Mouse (Mus musculus) intestine, embryonic 16.5 days (tissue): Measurements from ENCODE around the gene Tfdp2. TPM values are rescaled to one million over a fixed set of nuclear protein-coding genes. Genes with fewer than 3 reads are reported as not detected.

Experiments
- ATAC-seq: fragments of 200-750 bp; cut with Nextera tagmentation; 2 replicates; pipeline ENCODE4 v1.8.0; 2017; ENCODE audit warnings: moderate TSS enrichment, moderate library complexity
- H3K27ac ChIP-seq: fragments of 300-500 bp; sonication (generic); 2 replicates; pipeline ENCODE4 v1.5.1; 2014; ENCODE audit warnings: mild to moderate bottlenecking, low read length
- H3K27me3 ChIP-seq: fragments of 300-500 bp; sonication (generic); replicated peaks from 2 replicates; pipeline ENCODE4 v1.6.1; 2014; ENCODE audit warnings: low read length, control low read depth, mixed read lengths; ENCODE audit not compliant: control insufficient read depth, insufficient read depth
- H3K36me3 ChIP-seq: fragments of 300-500 bp; sonication (generic); 2 replicates; pipeline ENCODE4 v1.6.1; 2014; ENCODE audit warnings: low read length, control low read depth; ENCODE audit not compliant: control insufficient read depth, insufficient read depth
- H3K4me1 ChIP-seq: fragments of 300-500 bp; sonication (generic); 2 replicates; pipeline ENCODE4 v1.6.1; 2014; ENCODE audit warnings: low read length, control low read depth, mixed read lengths; ENCODE audit not compliant: control insufficient read depth, insufficient read depth
- H3K4me2 ChIP-seq: fragments of 300-500 bp; sonication (generic); 2 replicates; pipeline ENCODE4 v1.6.1; 2014; ENCODE audit warnings: low read depth, low read length, control low read depth
- H3K4me3 ChIP-seq: fragments of 300-500 bp; sonication (generic); 2 replicates; pipeline ENCODE4 v1.5.1; 2014; ENCODE audit warnings: mild to moderate bottlenecking, low read length
- H3K9ac ChIP-seq: fragments of 300-500 bp; sonication (generic); 2 replicates; pipeline ENCODE4 v1.6.1; 2014; ENCODE audit warnings: low read depth, low read length
- H3K9me3 ChIP-seq: fragments of 300-500 bp; sonication (generic); 2 replicates; pipeline ENCODE4 v1.6.1; 2016; ENCODE audit warnings: low read length, control low read depth; ENCODE audit not compliant: control insufficient read depth
- WGBS: fragments of 180-500 bp; shearing (Covaris S2); extraction: QIAGEN DNeasy Blood & Tissue Kit; methylation state at CpG from one replicate; pipeline ENCODE4 v1.1.7; 2014; 5-methylcytosine and 5-hydroxymethylcytosine counted together
- polyA plus RNA-seq: library from polyadenylated mRNA; unstranded; fragments of >200 nt; fragmentation: Nextera tagmentation; extraction: Ambion mirVana; gene quantifications from 2 replicates; pipeline ENCODE4 v1.2.1, GENCODE M21; 2015

Gene Tfdp2
- polyA plus RNA-seq, 1 experiment from 2014 or later, result 28.2 TPM

DNA sequence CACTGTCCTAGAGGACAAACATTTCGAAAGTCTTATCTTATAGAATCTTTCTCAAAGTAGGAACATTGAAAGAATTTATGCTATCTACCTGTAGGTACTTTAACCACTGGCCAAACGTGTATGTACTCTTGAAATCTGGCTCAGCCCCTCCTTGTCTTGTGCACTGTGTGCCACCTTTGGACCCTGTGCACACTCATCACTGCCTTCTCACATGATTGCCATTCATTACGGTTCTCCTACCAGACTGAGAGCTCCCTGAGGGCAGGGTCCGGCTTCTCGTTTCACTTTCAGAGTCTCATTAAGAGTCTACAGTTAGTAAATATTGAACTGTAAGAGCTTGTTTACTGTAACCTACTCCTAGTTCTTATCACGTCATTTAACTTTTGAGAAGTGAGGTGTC, 47.8 kb downstream of the Tfdp2 start:
- H3K9ac ChIP-seq, result no peak overlapping the region
- no peaks in the 10 kb centered on the region for H3K9me3 ChIP-seq
- 63% methylated on average over 6 of the region's 6 CpGs for WGBS
- H3K36me3 ChIP-seq, result no peaks in the 10 kb centered on the region
- ATAC-seq, result peak; percentile 95
- H3K4me3 ChIP-seq, result no peak overlapping the region
- no peaks in the 10 kb centered on the region for H3K4me1 ChIP-seq
- no peak overlapping the region for H3K4me2 ChIP-seq
- H3K27ac ChIP-seq, result no peak overlapping the region
- no peaks in the 10 kb centered on the region for H3K27me3 ChIP-seq

GRCm38 (mm10) chr9:96254812-96255211, 58.7 kb downstream of the Tfdp2 start:
- Histone ChIP-seq H3K4me1 (no peaks in the 10 kb centered on the region), H3K4me3 (no peak overlapping the region), H3K9me3 (no peaks in the 10 kb centered on the region), H3K4me2 (no peak overlapping the region), H3K36me3 (no peaks in the 10 kb centered on the region), H3K9ac (no peak overlapping the region), H3K27ac (no peak overlapping the region), H3K27me3 (no peaks in the 10 kb centered on the region)
- WGBS, result 87% methylated on average over 2 of the region's 2 CpGs
- no peak for ATAC-seq

- WGBS, result 21% methylated on average over 6 of the region's 6 CpGs
- Histone ChIP-seq H3K36me3 (no peaks in the 10 kb centered on the region), H3K4me2 (no peak overlapping the region), H3K4me1 (no peaks in the 10 kb centered on the region), H3K9ac (no peak overlapping the region), H3K27me3 (no peaks in the 10 kb centered on the region), H3K4me3 (no peak overlapping the region), H3K9me3 (no peaks in the 10 kb centered on the region), H3K27ac (no peak overlapping the region)
- peak; percentile 83 for ATAC-seq
Observed at GRCm38 (mm10) chr9:96258478-96258877, 62.4 kb downstream of the Tfdp2 start.

DNA sequence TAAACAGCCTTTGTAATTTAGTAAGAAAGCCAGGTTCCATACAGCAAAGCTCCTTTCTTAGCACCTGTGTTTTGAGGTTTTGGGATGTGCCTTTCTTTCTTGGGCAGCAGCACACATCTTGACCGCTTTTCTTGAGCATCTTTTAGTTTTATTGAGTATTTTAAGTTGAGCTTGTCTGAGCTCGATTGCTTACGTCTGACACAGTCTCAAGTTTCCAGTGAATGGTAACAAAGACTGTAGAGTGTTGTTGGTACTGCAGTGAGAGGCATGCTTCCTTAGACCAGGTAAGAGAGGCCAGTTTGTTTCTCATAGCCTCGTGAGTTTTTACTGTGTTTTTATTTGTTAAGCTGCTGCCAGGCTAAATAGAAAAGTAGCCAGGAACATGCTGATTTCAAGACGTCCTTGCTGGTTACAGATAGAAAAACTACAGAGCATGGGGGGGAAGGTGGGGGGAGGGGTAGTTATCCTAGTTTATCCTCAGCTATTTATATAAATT, 63.0 kb downstream of the Tfdp2 start:
- peak overlapping the region; percentile 47 for H3K4me2 ChIP-seq
- H3K9ac ChIP-seq, result 0 out of 2 replicates have a peak overlapping the region, but pooled peaks have one; percentile 21
- no peaks in the 10 kb centered on the region for H3K36me3 ChIP-seq
- no peaks in the 10 kb centered on the region for H3K4me1 ChIP-seq
- peak; percentile 56; the same call in 1 of the 2 replicates for ATAC-seq
- H3K9me3 ChIP-seq, result no peaks in the 10 kb centered on the region
- H3K27ac ChIP-seq, result no peak overlapping the region
- H3K4me3 ChIP-seq, result peak overlapping the region; percentile 44
- no peaks in the 10 kb centered on the region for H3K27me3 ChIP-seq
- 13% methylated on average over 5 of the region's 5 CpGs for WGBS

DNA sequence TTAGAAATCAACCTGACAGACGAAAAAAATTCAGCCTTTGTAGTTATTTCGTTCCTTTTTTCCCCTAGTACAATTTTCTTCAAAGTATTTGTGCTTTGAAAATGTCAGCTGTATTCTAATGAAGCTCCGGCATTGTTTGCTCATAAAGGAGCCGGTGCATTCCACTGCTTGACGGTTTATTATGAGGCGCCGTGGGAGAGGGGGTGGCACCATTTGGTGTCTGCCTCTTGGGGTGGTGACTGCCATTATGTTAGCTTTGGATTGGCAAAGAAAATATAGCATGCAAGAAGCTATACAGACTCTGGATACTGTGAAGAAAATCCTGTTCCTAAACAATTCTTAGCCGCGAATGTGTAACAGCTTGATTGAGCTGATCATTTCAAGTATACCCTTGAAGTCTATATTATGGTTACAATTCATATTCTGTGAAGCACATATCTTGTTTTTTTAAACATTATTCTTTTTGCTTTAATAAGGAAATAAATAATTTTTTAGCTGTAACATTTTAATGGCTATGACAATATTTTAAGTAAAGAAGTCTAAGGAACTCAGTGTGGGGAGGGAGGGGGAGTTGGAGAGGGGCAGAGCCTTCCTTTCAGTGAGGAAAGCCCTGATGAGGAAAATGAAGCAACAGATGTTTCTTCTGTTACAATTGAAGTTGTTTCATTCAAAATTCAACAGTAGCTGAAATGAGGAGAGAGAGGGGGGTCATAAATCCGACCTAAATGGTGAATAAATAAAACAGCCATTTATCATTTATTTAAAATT, 63.9 kb downstream of the Tfdp2 start:
- Histone ChIP-seq H3K27ac (no peak overlapping the region), H3K9me3 (no peaks in the 10 kb centered on the region)
- peak; percentile 43; the same call in 1 of the 2 replicates for ATAC-seq

GRCm38 (mm10) chr9:96261101-96261500, 65.0 kb downstream of the Tfdp2 start:
- Histone ChIP-seq H3K27me3 (no peaks in the 10 kb centered on the region), H3K4me1 (no peaks in the 10 kb centered on the region), H3K27ac (no peak overlapping the region), H3K9ac (no peak overlapping the region), H3K36me3 (no peaks in the 10 kb centered on the region), H3K9me3 (no peaks in the 10 kb centered on the region), H3K4me2 (no peak overlapping the region), H3K4me3 (no peak overlapping the region)
- WGBS, result 72% methylated on average over 4 of the region's 4 CpGs
- ATAC-seq, result no peak

More for the DNA sequence above, 63.9 kb downstream of the Tfdp2 start:
- peak overlapping the region; percentile 46; the same call in 1 of the 2 replicates for H3K9ac ChIP-seq
- H3K36me3 ChIP-seq, result no peaks in the 10 kb centered on the region
- H3K27me3 ChIP-seq, result no peaks in the 10 kb centered on the region
- no peaks in the 10 kb centered on the region for H3K4me1 ChIP-seq
- WGBS, result 9% methylated on average over 10 of the region's 10 CpGs
- peak overlapping the region; percentile 40 for H3K4me3 ChIP-seq
- peak overlapping the region; percentile 73 for H3K4me2 ChIP-seq

DNA sequence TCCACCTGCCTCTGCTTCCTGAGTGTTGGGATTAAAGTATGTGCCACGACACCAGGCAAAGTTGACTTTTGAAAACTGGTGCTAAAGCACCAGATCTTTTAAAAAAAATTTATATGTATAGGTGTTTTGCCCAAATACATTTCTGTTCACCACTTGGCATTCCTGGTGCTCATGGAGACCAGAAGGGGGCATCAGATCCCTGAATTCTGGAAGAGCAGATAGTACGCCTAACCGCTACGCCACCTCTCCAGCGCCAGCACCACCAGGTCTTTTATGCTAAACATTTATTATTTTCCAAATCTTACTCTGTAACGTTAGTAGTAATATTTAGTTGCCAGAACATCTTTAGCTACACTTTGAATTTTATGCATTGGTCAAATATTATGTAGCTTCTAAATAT, 65.9 kb downstream of the Tfdp2 start:
- WGBS, result 93% methylated on average over 6 of the region's 6 CpGs
- no peak overlapping the region for H3K27ac ChIP-seq
- H3K36me3 ChIP-seq, result no peaks in the 10 kb centered on the region
- H3K4me1 ChIP-seq, result no peaks in the 10 kb centered on the region
- no peak overlapping the region for H3K4me2 ChIP-seq
- ATAC-seq, result no peak
- H3K9me3 ChIP-seq, result no peaks in the 10 kb centered on the region
- no peak overlapping the region for H3K4me3 ChIP-seq
- no peaks in the 10 kb centered on the region for H3K27me3 ChIP-seq
- H3K9ac ChIP-seq, result no peak overlapping the region

DNA sequence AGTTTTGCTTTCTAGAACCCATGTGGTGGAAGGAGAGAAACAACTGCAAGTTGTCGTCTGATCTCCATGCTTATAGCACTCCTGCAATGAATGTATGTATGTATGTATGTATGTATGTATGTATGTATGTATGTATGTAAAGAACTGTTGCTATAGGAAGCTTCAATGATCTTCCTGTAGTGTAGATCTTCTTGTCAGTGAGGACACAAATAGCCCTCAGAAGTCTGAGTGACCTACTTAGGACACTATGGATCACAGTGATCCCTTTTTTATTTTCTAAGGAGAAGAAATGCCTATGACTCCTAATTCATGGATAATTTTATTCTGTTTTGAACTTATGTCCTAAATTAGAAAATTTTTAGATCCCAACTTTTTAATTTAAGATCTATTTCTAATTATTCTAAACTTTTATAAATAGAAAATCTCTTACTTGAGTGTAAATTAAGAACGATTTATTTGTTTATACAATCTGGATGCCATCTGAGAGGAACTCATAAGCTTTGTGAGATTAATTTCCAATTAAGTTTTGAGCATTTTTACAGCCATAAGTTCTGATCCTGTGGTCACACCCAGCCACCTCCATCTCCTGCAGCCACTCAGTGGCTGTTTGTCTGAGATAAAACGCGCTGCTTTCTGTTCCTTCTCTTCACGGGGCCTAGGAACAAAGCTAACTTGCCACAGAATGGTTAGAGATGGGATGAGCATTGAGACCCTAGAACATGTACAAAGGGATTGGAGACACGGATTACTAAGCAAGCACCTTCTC, 70.9 kb downstream of the Tfdp2 start:
- Histone ChIP-seq H3K4me1 (no peaks in the 10 kb centered on the region), H3K4me2 (no peak overlapping the region), H3K9ac (no peak overlapping the region), H3K27ac (no peak overlapping the region), H3K36me3 (no peaks in the 10 kb centered on the region), H3K27me3 (no peaks in the 10 kb centered on the region), H3K4me3 (no peak overlapping the region), H3K9me3 (no peaks in the 10 kb centered on the region)
- 85% methylated on average over 6 of the region's 6 CpGs for WGBS
- 0 out of 2 replicates have a peak, but pooled peaks have one; percentile 52 for ATAC-seq

DNA sequence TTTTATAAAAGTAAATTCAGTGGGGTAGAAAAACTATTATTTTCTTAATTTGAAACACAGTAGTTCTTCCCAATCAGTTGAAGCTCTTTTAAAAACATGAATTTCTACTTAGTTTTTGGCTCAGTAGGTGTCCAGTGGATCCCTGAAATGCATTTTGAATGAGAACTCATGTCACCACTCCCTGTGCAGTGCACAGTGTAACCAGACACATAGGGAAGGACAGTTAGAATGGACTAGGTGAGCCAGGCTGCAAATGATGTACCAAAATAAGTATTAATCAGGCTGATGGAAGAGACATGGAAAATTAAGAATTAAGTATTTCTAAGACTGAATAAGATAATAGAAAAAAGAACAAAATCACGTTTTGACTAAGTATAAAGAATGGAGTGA, 71.5 kb downstream of the Tfdp2 start:
- WGBS, result 70% methylated on average over 1 of the region's 1 CpGs

More for the DNA sequence above, 71.5 kb downstream of the Tfdp2 start:
- Histone ChIP-seq H3K9ac (no peak overlapping the region), H3K27me3 (no peaks in the 10 kb centered on the region), H3K9me3 (no peaks in the 10 kb centered on the region), H3K4me2 (no peak overlapping the region), H3K27ac (no peak overlapping the region), H3K36me3 (no peaks in the 10 kb centered on the region), H3K4me1 (no peaks in the 10 kb centered on the region), H3K4me3 (no peak overlapping the region)
- no peak for ATAC-seq
